Mouse (Mus musculus) intestine, postnatal 0 days (tissue): ENCODE measurements around the gene Nudt16. TPM values are rescaled to one million over a fixed set of nuclear protein-coding genes. Genes with fewer than 3 reads are reported as not detected.
A peak's percentile ranks its signal among the peaks of the same experiment; 100 is the strongest.

Experiments used
- ATAC-seq: fragments of 200-750 bp; cut with Nextera tagmentation; 2 replicates; pipeline ENCODE4 v1.8.0; 2017; ENCODE audit warnings: mild to moderate bottlenecking, moderate TSS enrichment, moderate library complexity
- H3K27ac ChIP-seq: fragments of 300-500 bp; sonication (generic); 2 replicates; pipeline ENCODE4 v1.5.1; 2014; ENCODE audit warnings: mild to moderate bottlenecking, low read depth, low read length, moderate library complexity
- H3K27me3 ChIP-seq: fragments of 300-500 bp; sonication (generic); replicated peaks from 2 replicates; pipeline ENCODE4 v1.6.1; 2014; ENCODE audit warnings: low read length, mixed read lengths; ENCODE audit not compliant: control insufficient read depth, insufficient read depth
- H3K36me3 ChIP-seq: fragments of 300-500 bp; sonication (generic); 2 replicates; pipeline ENCODE4 v1.6.1; 2014; ENCODE audit warnings: mild to moderate bottlenecking, moderate library complexity; ENCODE audit not compliant: control insufficient read depth, insufficient read depth
- H3K4me1 ChIP-seq: fragments of 300-500 bp; sonication (generic); replicated peaks from 2 replicates; pipeline ENCODE4 v1.6.1; 2014; ENCODE audit warnings: antibody characterized with exemption, low read length, mixed read lengths; ENCODE audit not compliant: control insufficient read depth, insufficient read depth
- H3K4me2 ChIP-seq: fragments of 300-500 bp; sonication (generic); replicated peaks from 2 replicates; pipeline ENCODE4 v1.6.1; 2014; ENCODE audit warnings: low read depth, mild to moderate bottlenecking, moderate library complexity
- H3K4me3 ChIP-seq: fragments of 300-500 bp; sonication (generic); 2 replicates; pipeline ENCODE4 v1.5.1; 2014; ENCODE audit warnings: low read depth, low read length
- H3K9ac ChIP-seq: fragments of 300-500 bp; sonication (generic); 2 replicates; pipeline ENCODE4 v1.6.1; 2014; ENCODE audit warnings: mild to moderate bottlenecking, low read depth, low read length
- H3K9me3 ChIP-seq: fragments of 300-500 bp; sonication (generic); 2 replicates; pipeline ENCODE4 v1.6.1; 2016; ENCODE audit warnings: mixed run types; ENCODE audit not compliant: control insufficient read depth
- CTCF ChIP-seq: sonication (generic); IDR thresholded peaks from 2 replicates; pipeline ENCODE4 v1.5.1; 2016; ENCODE audit warnings: low read depth, mild to moderate bottlenecking, control low read depth, antibody characterized with exemption, moderate library complexity
- whole genome bisulfite sequencing: fragments of 180-500 bp; shearing (Covaris S2); extraction: QIAGEN DNeasy Blood & Tissue Kit; methylation state at CpG from one replicate; pipeline ENCODE4 v1.1.7; 2014; 5-methylcytosine and 5-hydroxymethylcytosine counted together
- polyA plus RNA-seq: library from polyadenylated mRNA; unstranded; fragments of >200 nt; fragmentation: Nextera tagmentation; extraction: Ambion mirVana; gene quantifications from 2 replicates; pipeline ENCODE4 v1.2.1, GENCODE M21; 2015

Gene Nudt16
- 31.3 and 35.8 TPM in 2 replicates for polyA plus RNA-seq

- H3K36me3 ChIP-seq = no peaks in the 10 kb centered on the region; the same call in 1 of the 2 replicates
- peak within 1 kb of the TSS; percentile 83 for H3K4me3 ChIP-seq
- peak; percentile 97 for ATAC-seq
- H3K27ac ChIP-seq = peak within 1 kb of the TSS; percentile 93
- peak within 1 kb of the TSS; percentile 91 for H3K4me2 ChIP-seq
- WGBS = under 1% methylated on average over 60 of the region's 60 CpGs
- H3K4me1 ChIP-seq = 0 out of 2 replicates have a peak, but pooled peaks cover 9% of the 10 kb centered on the region
- H3K9ac ChIP-seq = peak within 1 kb of the TSS; percentile 88
- H3K27me3 ChIP-seq = no peaks in the 10 kb centered on the region
- H3K9me3 ChIP-seq = no peaks in the 10 kb centered on the region
- TF ChIP-seq CTCF = no peak
Measured at GRCm38 (mm10) chr9:105131253-105132001, at the start of gene Nudt16. TSS of gene Nudt16 (minus strand) at chr9:105131824.

- Histone ChIP-seq H3K36me3 (no peaks in the 10 kb centered on the region), H3K9ac (no peak within 1 kb of the TSS), H3K4me2 (no peak within 1 kb of the TSS), H3K4me1 (no peaks in the 10 kb centered on the region), H3K9me3 (no peaks in the 10 kb centered on the region), H3K27ac (no peak within 1 kb of the TSS), H3K27me3 (no peaks in the 10 kb centered on the region), H3K4me3 (no peak within 1 kb of the TSS)
- no peak for TF ChIP-seq CTCF
- 63% methylated on average over 6 of the region's 6 CpGs for WGBS
- ATAC-seq = no peak
Measured at GRCm38 (mm10) chr9:105144992-105145391, 13.4 kb upstream of the Nudt16 start, which contains the start of gene 1700080E11Rik. TSS of gene 1700080E11Rik (minus strand) at chr9:105145092.

DNA sequence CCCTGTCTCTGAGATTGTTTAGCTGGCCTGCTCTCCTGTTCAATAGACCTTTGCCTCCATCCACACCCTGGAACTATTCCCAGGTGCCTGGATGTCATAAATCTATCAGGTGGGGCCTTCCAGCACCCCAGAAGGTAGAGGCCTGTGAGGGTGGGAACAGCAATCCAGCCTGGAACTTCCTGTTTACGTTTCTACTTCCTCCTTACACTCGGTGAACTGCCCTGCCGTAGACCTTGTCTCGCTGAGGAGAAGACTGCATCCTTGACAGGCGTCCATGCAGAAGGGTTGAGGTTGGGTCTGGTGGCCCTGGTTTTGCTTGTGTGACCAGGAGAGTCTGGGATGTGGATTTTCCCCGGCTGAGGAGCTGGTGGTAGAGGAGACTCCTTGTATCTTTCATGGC, 7.6 kb upstream of the Nudt16 start:
- TF ChIP-seq CTCF = no peak
- Histone ChIP-seq H3K27me3 (no peaks in the 10 kb centered on the region), H3K4me1 (0 out of 2 replicates have a peak, but pooled peaks cover 7% of the 10 kb centered on the region), H3K36me3 (no peaks in the 10 kb centered on the region), H3K4me3 (no peak overlapping the region), H3K27ac (peak overlapping the region; percentile 60), H3K9me3 (no peaks in the 10 kb centered on the region), H3K9ac (no peak overlapping the region), H3K4me2 (peak overlapping the region; percentile 49)
- 28% methylated on average over 6 of the region's 6 CpGs for WGBS
- ATAC-seq = peak; percentile 97

DNA sequence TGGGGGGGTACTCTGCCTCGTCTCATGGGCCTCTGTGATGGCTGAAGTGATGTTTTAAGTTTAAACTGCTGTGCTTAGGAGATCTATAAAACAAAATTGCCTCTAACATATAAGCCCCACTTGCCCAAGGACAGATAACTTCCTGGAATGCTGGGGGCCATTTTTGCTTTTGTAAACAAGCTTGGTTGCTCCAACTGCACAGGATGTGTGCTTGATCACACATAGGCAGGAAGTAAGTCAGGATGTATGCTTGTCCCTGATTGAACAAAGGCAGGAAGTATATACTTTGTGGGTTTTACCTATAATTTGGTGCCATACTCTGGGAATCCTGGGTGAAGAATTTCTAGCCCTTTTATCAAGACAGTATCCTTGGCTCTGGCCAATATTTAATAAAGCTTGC, 4.8 kb upstream of the Nudt16 start:
- no peaks in the 10 kb centered on the region for H3K9me3 ChIP-seq
- H3K36me3 ChIP-seq = no peaks in the 10 kb centered on the region
- H3K27ac ChIP-seq = no peak overlapping the region
- H3K27me3 ChIP-seq = no peaks in the 10 kb centered on the region
- TF ChIP-seq CTCF = no peak
- WGBS = 54% methylated on average over 1 of the region's 1 CpGs
- no peak overlapping the region for H3K9ac ChIP-seq
- H3K4me2 ChIP-seq = no peak overlapping the region
- ATAC-seq = no peak
- no peak overlapping the region for H3K4me3 ChIP-seq
- 0 out of 2 replicates have a peak, but pooled peaks cover 7% of the 10 kb centered on the region for H3K4me1 ChIP-seq

GRCm38 (mm10) chr9:105134536-105134935, 2.9 kb upstream of the Nudt16 start:
- 79% methylated on average over 5 of the region's 5 CpGs for WGBS
- ATAC-seq = no peak

DNA sequence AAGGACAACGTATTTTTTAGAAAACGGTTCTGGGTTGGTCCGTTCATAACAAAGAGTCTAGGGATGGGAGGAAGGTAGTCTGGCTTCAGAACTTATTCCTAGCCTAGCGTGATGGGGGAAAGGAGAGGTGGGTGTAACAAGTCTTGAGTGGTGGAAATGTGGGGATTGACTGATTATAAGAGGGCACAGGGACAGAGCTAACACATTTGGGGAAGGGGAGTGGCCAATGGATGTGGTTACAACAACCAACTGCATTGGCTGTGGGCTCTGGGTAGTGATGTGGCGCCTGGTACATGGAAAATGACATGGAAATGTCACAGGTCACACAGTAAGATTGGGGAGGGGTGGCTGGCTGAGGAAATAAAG, 361 bp upstream of the Nudt16 start:
- ATAC-seq = no peak
- WGBS = 22% methylated on average over 5 of the region's 5 CpGs
- H3K27ac ChIP-seq = no peak overlapping the region

More at GRCm38 (mm10) chr9:105134536-105134935, 2.9 kb upstream of the Nudt16 start:
- Histone ChIP-seq H3K36me3 (no peaks in the 10 kb centered on the region), H3K9ac (no peak overlapping the region), H3K4me1 (0 out of 2 replicates have a peak, but pooled peaks cover 15% of the 10 kb centered on the region), H3K9me3 (no peaks in the 10 kb centered on the region), H3K4me3 (no peak overlapping the region), H3K4me2 (no peak overlapping the region), H3K27me3 (no peaks in the 10 kb centered on the region), H3K27ac (no peak overlapping the region)
- no peak for TF ChIP-seq CTCF

More for the DNA sequence above, 361 bp upstream of the Nudt16 start:
- TF ChIP-seq CTCF = no peak
- Histone ChIP-seq H3K4me1 (0 out of 2 replicates have a peak, but pooled peaks cover 13% of the 10 kb centered on the region), H3K9me3 (no peaks in the 10 kb centered on the region), H3K9ac (0 out of 2 replicates have a peak overlapping the region, but pooled peaks have one; percentile 88), H3K4me3 (peak overlapping the region; percentile 83), H3K27me3 (no peaks in the 10 kb centered on the region), H3K36me3 (no peaks in the 10 kb centered on the region; the same call in 1 of the 2 replicates), H3K4me2 (peak overlapping the region; percentile 91)
